Mouse (Mus musculus) limb, embryonic 15.5 days (tissue): ENCODE results near the gene Prkar1b. TPM values are rescaled to one million over a fixed set of nuclear protein-coding genes. Genes with fewer than 3 reads are reported as not detected.

Experiments
- ATAC-seq: fragments of 200-750 bp; cut with Nextera tagmentation; 2 replicates; pipeline ENCODE4 v1.8.0; 2017; ENCODE audit warnings: low read depth, moderate TSS enrichment; ENCODE audit not compliant: insufficient number of reproducible peaks, low FRiP score, low TSS enrichment
- H3K27ac ChIP-seq: fragments of 300-500 bp; sonication (generic); 2 replicates; pipeline ENCODE4 v1.5.1; 2015; ENCODE audit warnings: moderate library complexity, mild to moderate bottlenecking, inconsistent platforms
- H3K27me3 ChIP-seq: fragments of 300-500 bp; sonication (generic); 2 replicates; pipeline ENCODE4 v1.6.1; 2015; ENCODE audit warnings: inconsistent platforms
- H3K36me3 ChIP-seq: fragments of 300-500 bp; sonication (generic); 2 replicates; pipeline ENCODE4 v1.6.1; 2015; ENCODE audit warnings: inconsistent platforms
- H3K4me1 ChIP-seq: fragments of 300-500 bp; sonication (generic); 2 replicates; pipeline ENCODE4 v1.6.1; 2015; ENCODE audit warnings: inconsistent platforms
- H3K4me2 ChIP-seq: fragments of 300-500 bp; sonication (generic); 2 replicates; pipeline ENCODE4 v1.6.1; 2015; ENCODE audit warnings: mild to moderate bottlenecking, inconsistent platforms
- H3K4me3 ChIP-seq: fragments of 300-500 bp; sonication (generic); 2 replicates; pipeline ENCODE4 v1.5.1; 2015; ENCODE audit warnings: mild to moderate bottlenecking, inconsistent platforms
- H3K9ac ChIP-seq: fragments of 300-500 bp; sonication (generic); 2 replicates; pipeline ENCODE4 v1.6.1; 2015; ENCODE audit warnings: inconsistent platforms
- H3K9me3 ChIP-seq: fragments of 300-500 bp; sonication (generic); 2 replicates; pipeline ENCODE4 v1.6.1; 2016; ENCODE audit warnings: inconsistent platforms
- WGBS: fragments of 180-500 bp; shearing (Covaris S2); methylation state at CpG from one replicate; pipeline ENCODE4 v1.1.7; 2015; 5-methylcytosine and 5-hydroxymethylcytosine counted together
- polyA plus RNA-seq: library from polyadenylated mRNA; unstranded; fragments of >200 nt; fragmentation: Nextera tagmentation; extraction: Ambion mirVana; gene quantifications from 2 replicates; pipeline ENCODE4 v1.2.1, GENCODE M21; 2015

Prkar1b gene
- polyA plus RNA-seq, 1 experiment from 2014 or later: 19.2 TPM

DNA sequence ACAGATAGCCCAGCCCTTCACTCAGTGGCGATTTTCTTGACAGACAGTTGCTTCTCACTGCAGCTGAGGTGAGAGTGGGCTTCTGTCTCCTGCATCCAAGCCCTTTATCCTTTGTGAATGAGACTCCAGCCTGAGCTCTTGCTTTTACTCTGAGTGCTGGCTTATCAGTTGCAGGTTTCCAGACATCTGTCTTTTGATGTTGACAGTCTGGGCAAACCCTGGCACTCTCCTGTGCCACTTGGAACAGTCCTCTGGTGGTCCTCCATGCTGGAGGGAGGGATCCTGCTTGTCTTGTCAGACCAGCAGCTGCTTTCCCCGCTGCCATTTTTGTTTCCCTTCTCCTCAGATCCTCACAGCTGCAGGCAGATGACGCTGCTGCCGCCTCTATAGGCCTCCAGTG lies 22.1 kb upstream of the Prkar1b start:
- Histone ChIP-seq H3K27ac (no peak overlapping the region), H3K36me3 (peaks cover 49% of the 10 kb centered on the region), H3K9ac (no peak overlapping the region), H3K4me1 (peaks cover 23% of the 10 kb centered on the region), H3K27me3 (peaks cover 11% of the 10 kb centered on the region), H3K4me3 (no peak overlapping the region), H3K4me2 (no peak overlapping the region), H3K9me3 (no peaks in the 10 kb centered on the region)
- ATAC-seq: no peak
- 93% methylated on average over 4 of the region's 4 CpGs for WGBS

DNA sequence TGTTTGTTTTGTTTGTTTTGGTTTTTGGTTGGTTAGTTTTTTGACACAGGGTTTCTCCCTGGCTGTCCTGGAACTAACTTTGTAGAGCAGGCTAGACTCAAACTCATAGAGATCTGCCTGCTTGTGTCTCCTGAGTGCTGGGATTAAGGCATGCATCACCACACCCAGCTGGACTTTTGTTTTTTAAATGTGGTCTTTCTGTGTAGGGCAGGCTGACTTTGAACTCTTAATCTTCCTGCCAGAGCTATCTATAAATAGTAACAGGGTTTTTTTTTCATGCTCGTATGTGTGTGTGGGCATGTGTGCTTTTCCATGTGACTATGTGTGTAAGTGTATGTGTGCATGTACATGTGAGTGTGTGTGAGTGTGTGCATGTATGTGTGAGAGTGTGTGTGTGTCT lies 17.7 kb upstream of the Prkar1b start:
- Histone ChIP-seq H3K4me2 (no peak overlapping the region), H3K36me3 (peaks cover 77% of the 10 kb centered on the region), H3K27ac (no peak overlapping the region), H3K27me3 (0 out of 2 replicates have a peak, but pooled peaks cover 8% of the 10 kb centered on the region), H3K9me3 (no peaks in the 10 kb centered on the region), H3K4me1 (no peaks in the 10 kb centered on the region), H3K4me3 (no peak overlapping the region), H3K9ac (no peak overlapping the region)
- WGBS: 89% methylated on average over 1 of the region's 1 CpGs
- ATAC-seq: no peak

DNA sequence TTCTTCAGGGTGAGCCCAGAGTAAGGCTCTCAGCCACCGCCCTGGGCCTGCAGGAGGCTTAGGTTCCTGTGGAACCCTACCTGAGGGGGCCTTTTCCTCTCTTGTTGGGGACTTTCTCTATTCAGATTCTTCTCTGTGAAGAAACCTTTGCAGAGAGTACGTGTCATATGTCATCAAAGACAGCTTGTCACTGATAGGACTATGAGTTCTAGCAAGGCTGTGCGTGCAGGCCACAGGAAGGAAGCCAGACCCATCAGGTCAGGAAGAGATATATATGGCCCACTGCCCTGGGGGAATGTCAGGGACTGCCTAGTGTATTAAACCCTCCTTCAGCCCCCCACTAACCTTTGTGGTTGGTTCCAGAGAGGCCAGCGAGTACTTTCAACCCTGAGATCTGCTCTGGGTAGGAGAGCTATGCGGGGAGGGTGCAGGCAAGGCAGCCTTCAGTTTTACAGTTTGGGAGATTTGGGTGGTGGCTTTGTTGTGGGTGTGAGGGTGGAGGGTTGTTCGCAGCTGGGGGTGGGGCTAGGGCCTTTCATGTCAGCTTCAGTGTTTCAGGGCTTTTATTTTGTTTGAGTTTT lies 17.1 kb upstream of the Prkar1b start:
- Histone ChIP-seq H3K27me3 (0 out of 2 replicates have a peak, but pooled peaks cover 8% of the 10 kb centered on the region), H3K27ac (no peak overlapping the region), H3K4me3 (no peak overlapping the region), H3K9ac (no peak overlapping the region), H3K4me1 (no peaks in the 10 kb centered on the region), H3K9me3 (no peaks in the 10 kb centered on the region), H3K4me2 (no peak overlapping the region), H3K36me3 (peaks cover 78% of the 10 kb centered on the region)
- 84% methylated on average over 6 of the region's 6 CpGs for WGBS
- no peak for ATAC-seq

DNA sequence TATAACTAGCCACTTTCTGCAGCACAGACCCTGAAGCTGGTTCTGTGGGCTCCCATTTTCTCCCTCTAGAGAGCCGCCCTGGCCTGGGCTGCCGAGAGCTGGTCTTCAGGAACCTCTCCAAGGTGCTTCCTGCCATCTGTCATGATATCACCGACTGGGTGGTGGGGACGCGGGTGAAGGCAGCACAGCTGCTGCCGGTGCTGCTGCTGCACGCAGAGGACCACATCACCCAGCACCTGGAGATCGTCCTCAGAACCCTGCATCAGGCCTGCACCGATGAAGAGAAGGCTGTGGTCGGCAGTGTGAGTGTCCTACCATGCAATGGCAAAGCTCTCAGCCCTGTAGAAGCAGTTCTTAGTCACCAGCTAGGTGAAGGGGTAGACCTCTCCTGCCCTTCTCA lies 11.8 kb upstream of the Prkar1b start:
- Histone ChIP-seq H3K4me3 (no peak overlapping the region), H3K9ac (no peak overlapping the region), H3K4me2 (no peak overlapping the region), H3K9me3 (no peaks in the 10 kb centered on the region), H3K27ac (no peak overlapping the region), H3K36me3 (peaks cover 57% of the 10 kb centered on the region), H3K27me3 (no peaks in the 10 kb centered on the region), H3K4me1 (no peaks in the 10 kb centered on the region)
- no peak for ATAC-seq
- 84% methylated on average over 10 of the region's 10 CpGs for whole genome bisulfite sequencing

DNA sequence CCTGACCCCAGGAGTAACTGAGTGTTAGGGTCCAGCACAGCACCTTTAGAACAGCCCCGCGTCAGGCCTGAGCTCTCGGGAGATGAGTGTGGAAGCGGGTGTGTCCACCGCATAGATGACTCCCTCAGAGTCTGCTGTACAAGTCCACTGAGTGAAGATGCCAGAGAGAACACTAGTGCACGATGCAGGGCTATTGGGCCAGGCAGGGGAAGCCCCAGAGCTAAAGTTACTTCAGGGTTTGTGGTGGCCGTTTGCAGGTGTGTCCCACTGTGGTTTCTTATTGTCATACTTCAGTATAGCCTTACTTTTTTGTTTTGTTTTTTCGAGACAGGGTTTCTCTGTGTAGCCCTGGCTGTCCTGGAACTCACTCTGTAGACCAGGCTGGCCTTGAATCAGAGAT lies 11.1 kb upstream of the Prkar1b start:
- peaks cover 56% of the 10 kb centered on the region for H3K36me3 ChIP-seq
- no peak overlapping the region for H3K27ac ChIP-seq
- ATAC-seq: no peak
- no peaks in the 10 kb centered on the region for H3K27me3 ChIP-seq
- H3K9ac ChIP-seq: no peak overlapping the region
- H3K4me1 ChIP-seq: no peaks in the 10 kb centered on the region
- WGBS: 85% methylated on average over 8 of the region's 8 CpGs
- H3K9me3 ChIP-seq: no peaks in the 10 kb centered on the region
- no peak overlapping the region for H3K4me2 ChIP-seq
- no peak overlapping the region for H3K4me3 ChIP-seq

DNA sequence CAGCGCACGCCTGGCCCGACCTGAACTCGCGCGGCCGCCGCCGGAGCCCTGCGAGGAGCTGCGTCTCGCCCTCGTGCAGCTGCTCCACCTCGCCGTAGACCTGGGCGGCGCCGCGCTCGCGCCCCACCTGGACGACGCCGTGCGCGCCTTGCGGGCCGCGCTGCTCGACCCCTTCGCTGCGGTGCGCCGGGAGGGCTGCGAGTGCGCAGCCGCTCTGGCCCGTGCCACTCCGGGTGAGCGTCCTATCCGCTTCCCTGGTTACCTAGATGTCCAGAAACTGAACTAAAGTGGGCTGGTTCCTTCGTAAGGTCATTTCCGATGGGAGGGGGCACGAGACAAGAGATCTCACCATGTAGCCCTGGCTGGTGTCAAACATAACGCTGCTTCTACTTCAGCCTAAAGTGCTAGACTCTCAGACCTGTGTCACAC lies 816 bp upstream of the Prkar1b start:
- Histone ChIP-seq H3K36me3 (peaks cover 34% of the 10 kb centered on the region), H3K4me1 (peaks cover 19% of the 10 kb centered on the region), H3K27me3 (no peaks in the 10 kb centered on the region), H3K27ac (peak overlapping the region; percentile 57), H3K4me2 (peak overlapping the region; percentile 90), H3K9me3 (no peaks in the 10 kb centered on the region), H3K4me3 (peak overlapping the region; percentile 96), H3K9ac (peak overlapping the region; percentile 72)
- no peak for ATAC-seq
- 1% methylated on average over 45 of the region's 45 CpGs for WGBS

DNA sequence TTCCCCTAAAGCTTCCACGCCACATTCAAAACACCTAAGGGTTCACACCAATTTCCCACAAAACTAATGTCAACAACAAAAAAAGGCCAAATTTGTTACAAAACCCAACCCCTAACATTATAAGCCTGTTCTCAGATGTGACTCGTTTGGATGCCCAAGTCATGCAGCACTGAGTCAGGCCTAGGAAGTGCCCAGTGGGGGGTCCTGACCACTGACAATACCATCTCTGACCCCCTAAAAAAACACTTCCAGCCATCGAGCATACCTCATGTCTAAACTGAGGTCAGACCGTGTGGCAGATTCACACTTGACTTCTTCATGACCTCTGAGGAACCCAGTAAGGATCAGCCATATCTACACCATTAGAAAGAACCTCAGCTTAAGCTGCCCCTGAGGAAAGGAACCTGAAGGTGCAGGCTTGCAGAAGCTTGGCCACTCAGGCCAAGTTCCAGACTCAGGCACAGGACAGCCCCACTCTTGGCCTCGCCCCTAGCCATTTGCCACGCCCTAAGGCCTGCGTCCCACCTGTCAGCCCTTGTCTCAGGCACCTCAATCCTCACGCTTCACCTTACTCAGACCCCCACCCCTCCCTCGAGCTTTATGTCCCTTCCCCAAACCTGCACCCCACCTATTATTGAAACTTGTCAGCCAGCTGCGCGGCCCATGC lies 662 bp downstream of the Prkar1b start:
- H3K36me3 ChIP-seq: peaks cover 19% of the 10 kb centered on the region
- H3K27ac ChIP-seq: peak overlapping the region; percentile 30
- peak overlapping the region; percentile 96 for H3K4me3 ChIP-seq
- ATAC-seq: peak; percentile 50
- peak overlapping the region; percentile 90 for H3K4me2 ChIP-seq
- no peaks in the 10 kb centered on the region for H3K27me3 ChIP-seq
- no peaks in the 10 kb centered on the region for H3K9me3 ChIP-seq
- WGBS: 27% methylated on average over 11 of the region's 11 CpGs
- no peak overlapping the region for H3K9ac ChIP-seq
- H3K4me1 ChIP-seq: peaks cover 19% of the 10 kb centered on the region

DNA sequence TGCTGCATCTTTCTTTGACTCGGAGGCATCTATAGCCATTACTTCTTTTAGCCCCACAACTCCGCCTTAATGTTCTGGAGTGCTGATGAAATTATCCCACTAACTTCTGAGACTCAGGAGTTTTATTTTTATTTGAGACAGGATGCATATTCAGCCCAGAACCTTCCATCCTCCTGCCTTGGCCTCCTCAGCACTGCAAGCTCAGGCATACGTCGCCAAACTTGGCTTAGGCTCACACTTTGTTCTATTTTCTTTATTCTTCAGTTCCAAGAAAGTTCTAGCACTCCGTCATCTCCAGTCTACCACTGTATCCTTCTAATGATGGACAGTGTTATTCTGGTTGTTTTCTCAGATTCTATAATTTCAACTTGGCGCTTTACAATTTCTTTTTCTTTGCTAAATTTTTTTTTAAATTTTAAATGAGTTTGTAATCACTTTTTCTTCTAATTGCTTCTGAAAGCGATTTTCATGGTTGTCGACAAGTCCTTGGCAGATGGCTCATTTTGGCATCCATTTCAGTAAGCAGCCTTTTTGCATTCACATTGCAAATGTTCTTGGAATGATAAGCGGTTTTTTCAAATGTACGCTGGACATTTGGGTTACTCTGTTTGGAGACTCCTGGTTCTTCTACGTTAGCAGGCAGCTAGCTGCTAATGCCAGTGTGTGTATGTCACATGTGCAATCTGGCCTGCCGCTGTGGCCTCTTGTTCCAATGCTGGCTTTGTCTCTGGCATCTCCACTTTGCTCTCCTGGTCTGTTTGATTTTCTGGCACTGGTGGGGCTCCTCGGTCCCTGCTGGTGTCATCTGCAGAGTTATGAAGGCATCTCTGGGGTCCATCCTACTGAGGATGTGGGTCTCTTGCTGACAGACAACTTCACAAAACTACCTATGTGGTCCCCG lies 2.4 kb downstream of the Prkar1b start:
- no peak overlapping the region for H3K4me3 ChIP-seq
- no peaks in the 10 kb centered on the region for H3K9me3 ChIP-seq
- peaks cover 19% of the 10 kb centered on the region for H3K4me1 ChIP-seq
- H3K27me3 ChIP-seq: no peaks in the 10 kb centered on the region
- peaks cover 2% of the 10 kb centered on the region; the same call in 1 of the 2 replicates for H3K36me3 ChIP-seq
- H3K9ac ChIP-seq: no peak overlapping the region
- WGBS: 90% methylated on average over 14 of the region's 14 CpGs
- no peak for ATAC-seq
- H3K4me2 ChIP-seq: no peak overlapping the region
- no peak overlapping the region for H3K27ac ChIP-seq

DNA sequence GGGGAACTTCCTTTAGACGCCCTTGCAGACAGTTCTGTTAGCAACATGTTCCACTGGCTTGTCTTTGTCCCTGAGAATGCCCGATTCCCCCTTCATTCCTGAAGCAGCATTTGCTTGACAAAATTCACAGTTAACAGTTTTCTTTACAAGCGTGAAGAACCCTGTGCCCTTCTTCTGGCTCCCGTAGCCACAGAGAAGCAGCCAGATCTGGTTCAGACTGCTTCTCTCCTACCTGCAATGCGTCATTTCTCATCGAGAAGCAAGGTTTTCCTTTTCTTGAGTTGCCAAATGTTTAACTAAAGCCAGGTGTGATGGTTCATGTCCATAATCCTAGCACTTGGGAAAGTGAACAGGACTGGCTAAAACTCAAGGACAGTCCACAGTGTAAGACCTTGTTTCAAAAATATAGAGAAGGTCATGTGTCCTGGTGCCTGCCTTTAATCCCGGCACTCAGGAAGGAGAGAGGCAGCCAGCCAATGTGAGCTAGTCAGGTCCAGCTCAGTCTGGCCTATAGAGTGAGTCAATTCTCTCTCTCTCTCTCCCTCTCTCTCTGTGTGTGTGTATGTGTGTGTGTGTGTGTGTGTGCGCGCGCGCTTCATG lies 3.2 kb downstream of the Prkar1b start:
- no peak overlapping the region for H3K9ac ChIP-seq
- H3K27me3 ChIP-seq: no peaks in the 10 kb centered on the region
- no peaks in the 10 kb centered on the region for H3K9me3 ChIP-seq
- no peaks in the 10 kb centered on the region for H3K36me3 ChIP-seq
- no peak overlapping the region for H3K4me3 ChIP-seq
- WGBS: 86% methylated on average over 11 of the region's 11 CpGs
- ATAC-seq: no peak
- no peak overlapping the region for H3K27ac ChIP-seq
- H3K4me2 ChIP-seq: no peak overlapping the region
- peaks cover 18% of the 10 kb centered on the region for H3K4me1 ChIP-seq

DNA sequence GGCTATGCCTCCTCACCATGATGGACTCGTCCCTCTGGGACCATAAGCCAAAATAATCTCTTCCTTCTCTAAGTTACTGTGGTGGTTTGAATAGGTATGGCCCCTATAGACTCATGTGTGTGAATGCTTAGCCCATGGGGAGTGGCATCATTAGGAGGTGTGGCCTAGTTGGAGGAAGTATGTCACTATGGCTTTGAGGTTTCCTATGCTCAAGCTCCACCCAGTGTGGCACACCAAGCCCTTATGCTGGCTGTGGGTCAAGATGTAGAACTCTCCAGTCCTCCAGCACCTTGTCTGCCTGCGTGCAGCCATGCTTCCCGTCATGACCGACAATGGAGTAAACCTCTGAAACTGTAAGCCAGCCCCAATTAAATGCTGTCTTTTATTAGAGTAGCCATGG lies 4.1 kb downstream of the Prkar1b start:
- Histone ChIP-seq H3K36me3 (no peaks in the 10 kb centered on the region), H3K4me3 (no peak overlapping the region), H3K9ac (no peak overlapping the region), H3K4me2 (no peak overlapping the region), H3K27ac (no peak overlapping the region), H3K9me3 (no peaks in the 10 kb centered on the region), H3K27me3 (no peaks in the 10 kb centered on the region), H3K4me1 (peaks cover 9% of the 10 kb centered on the region)
- WGBS: 90% methylated on average over 4 of the region's 4 CpGs
- ATAC-seq: no peak

DNA sequence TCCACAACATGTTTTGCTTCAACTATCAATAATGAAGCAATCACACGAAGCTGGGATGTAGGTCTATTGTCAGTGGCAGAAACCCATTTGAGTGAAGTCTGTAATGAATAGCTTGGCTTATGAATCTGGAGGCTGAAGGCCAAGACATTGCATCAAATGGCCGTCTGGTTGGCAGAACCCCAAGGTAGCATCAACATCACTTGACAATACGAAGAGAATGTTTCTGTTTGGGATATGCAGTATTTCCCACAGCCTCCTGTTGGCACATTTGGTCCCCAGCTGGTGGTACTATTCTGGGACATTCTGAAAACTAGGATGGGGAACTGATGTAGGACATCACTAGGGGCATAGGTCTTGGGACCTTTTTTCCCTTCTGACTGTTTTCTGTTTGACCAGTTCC lies 5.9 kb downstream of the Prkar1b start:
- Histone ChIP-seq H3K4me3 (no peak overlapping the region), H3K4me1 (peaks cover 3% of the 10 kb centered on the region), H3K9ac (no peak overlapping the region), H3K36me3 (no peaks in the 10 kb centered on the region), H3K9me3 (no peaks in the 10 kb centered on the region), H3K27ac (no peak overlapping the region), H3K27me3 (no peaks in the 10 kb centered on the region), H3K4me2 (no peak overlapping the region)
- WGBS: 70% methylated on average over 3 of the region's 3 CpGs
- no peak for ATAC-seq
